Mouse (Mus musculus): ENCODE measurements around the gene Wnt3a.

GRCm38 (mm10) chr11:59282933-59283332 is 7.6 kb downstream of the Wnt3a start:
- TF ChIP-seq CTCF (IDR thresholded peaks at IDR 0.05): no peak
- no peak for TF ChIP-seq EP300 (IDR thresholded peaks at IDR 0.05)

Data from lung, postnatal 0 days (tissue).